Mouse (Mus musculus): ENCODE results near the gene Cramp1l. TPM values are rescaled to one million over a fixed set of nuclear protein-coding genes. Genes with fewer than 3 reads are reported as not detected.

The Cramp1l gene
- 3.3 TPM for polyA plus RNA-seq (2017; shearing (Covaris generic))

DNA sequence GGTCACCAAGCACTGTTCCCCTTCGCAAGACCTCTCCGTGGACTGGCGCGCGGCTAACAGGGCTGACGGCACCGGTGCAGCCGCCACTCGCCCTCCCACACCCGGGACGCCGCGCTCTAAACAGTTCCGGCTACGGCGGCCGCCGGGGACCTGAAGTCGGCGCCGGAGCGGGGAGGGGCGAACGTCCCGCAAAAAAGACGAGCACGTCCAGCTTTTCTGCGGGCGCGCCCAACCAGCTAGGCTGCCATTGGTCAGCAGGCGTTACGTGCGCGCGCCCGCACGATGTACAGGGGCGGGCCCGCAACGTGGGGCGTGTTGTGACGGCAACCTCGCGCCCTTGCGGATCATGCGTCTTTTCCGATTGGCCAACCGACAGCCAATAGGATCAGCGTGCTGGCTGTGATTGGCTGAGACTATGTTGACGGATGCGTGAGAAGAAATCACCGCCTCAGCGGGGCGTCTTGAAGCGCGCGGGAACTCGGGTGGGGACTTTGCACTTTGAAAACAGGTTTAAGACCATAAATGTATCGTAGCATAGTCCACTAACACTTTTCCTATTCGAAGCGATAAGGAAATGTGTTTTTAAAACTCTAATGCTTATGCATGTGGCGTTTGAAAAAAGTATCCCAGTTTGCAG, at the start of gene Cramp1l, which contains the start of gene Ift140:
Cramp1l (minus strand) TSS at position 134 of the 637 bp plus-strand sequence.
Ift140 (plus strand) TSS at position 431 of the 637 bp plus-strand sequence.

GRCm38 (mm10) chr17:24960135-24960851, 55.3 kb downstream of the Cramp1l start, which contains the start of gene Jpt2:
Jpt2 (minus strand) TSS chr17:24960689.

GRCm38 (mm10) chr17:24936259-24937237, 79.0 kb downstream of the Cramp1l start, which contains the start of gene Mapk8ip3:
Mapk8ip3 (minus strand) TSS chr17:24936977.

Other genes starting within 250 kb of the Cramp1l start
- not detected for gene Meiob, start 211.5 kb downstream of the Cramp1l start, polyA plus RNA-seq (2017; shearing (Covaris generic))
- gene Hagh, start 175.6 kb downstream of the Cramp1l start, polyA plus RNA-seq (2017; shearing (Covaris generic)), result 49.6 TPM
- 2.7 TPM for gene Fahd1, start 165.4 kb downstream of the Cramp1l start, polyA plus RNA-seq (2017; shearing (Covaris generic))
- gene Igfals, start 149.8 kb downstream of the Cramp1l start, polyA plus RNA-seq (2017; shearing (Covaris generic)), result not detected
- 113 TPM for gene Nubp2, start 129.4 kb downstream of the Cramp1l start, polyA plus RNA-seq (2017; shearing (Covaris generic))
- 58.4 TPM for gene Spsb3, start 129.1 kb downstream of the Cramp1l start, polyA plus RNA-seq (2017; shearing (Covaris generic))
- 64.8 TPM for gene Eme2, start 120.7 kb downstream of the Cramp1l start, polyA plus RNA-seq (2017; shearing (Covaris generic))
- gene Mrps34, start 120.7 kb downstream of the Cramp1l start, polyA plus RNA-seq (2017; shearing (Covaris generic)), result 40.9 TPM
- gene Nme3, start 119.3 kb downstream of the Cramp1l start, polyA plus RNA-seq (2017; shearing (Covaris generic)), result 69.5 TPM
- gene Mapk8ip3, start 78.8 kb downstream of the Cramp1l start, polyA plus RNA-seq (2017; shearing (Covaris generic)), result 46.1 TPM
- 33.0 TPM for gene Jpt2, start 55.1 kb downstream of the Cramp1l start, polyA plus RNA-seq (2017; shearing (Covaris generic))
- gene Ift140, start 297 bp upstream of the Cramp1l start, polyA plus RNA-seq (2017; shearing (Covaris generic)), result 26.0 TPM
- 1.3 TPM for gene Tmem204, start 67.8 kb upstream of the Cramp1l start, polyA plus RNA-seq (2017; shearing (Covaris generic))
- 39.0 TPM for gene Telo2, start 100.2 kb upstream of the Cramp1l start, polyA plus RNA-seq (2017; shearing (Covaris generic))
- gene Ptx4, start 105.0 kb upstream of the Cramp1l start, polyA plus RNA-seq (2017; shearing (Covaris generic)), result not detected
- gene Clcn7, start 117.6 kb upstream of the Cramp1l start, polyA plus RNA-seq (2017; shearing (Covaris generic)), result 49.9 TPM
- not detected for gene Ccdc154, start 146.7 kb upstream of the Cramp1l start, polyA plus RNA-seq (2017; shearing (Covaris generic))
- not detected for gene Gm38655, start 159.7 kb upstream of the Cramp1l start, polyA plus RNA-seq (2017; shearing (Covaris generic))
- gene BC003965, start 168.8 kb upstream of the Cramp1l start, polyA plus RNA-seq (2017; shearing (Covaris generic)), result 32.7 TPM
- 44.1 TPM for gene Unkl, start 172.6 kb upstream of the Cramp1l start, polyA plus RNA-seq (2017; shearing (Covaris generic))
- gene Gnptg, start 224.3 kb upstream of the Cramp1l start, polyA plus RNA-seq (2017; shearing (Covaris generic)), result 106 TPM
- gene Tsr3, start 224.4 kb upstream of the Cramp1l start, polyA plus RNA-seq (2017; shearing (Covaris generic)), result 34.7 TPM
- gene Baiap3, start 240.6 kb upstream of the Cramp1l start, polyA plus RNA-seq (2017; shearing (Covaris generic)), result 30.7 TPM

All from CD4-positive, CD25-positive, alpha-beta regulatory T cell, adult 9 weeks (primary cell).